Mouse (Mus musculus) liver, embryonic 14.5 days (tissue): ENCODE results near the gene Myo15.

Experiments
- CTCF ChIP-seq: IDR thresholded peaks from 2 replicates; pipeline ENCODE4 v1.5.1; 2016; ENCODE audit warnings: antibody characterized with exemption, low read depth, control low read depth
- EP300 ChIP-seq: IDR thresholded peaks from 2 replicates; pipeline ENCODE4 v1.6.1; 2016; ENCODE audit warnings: antibody characterized with exemption, low read depth

GRCm38 (mm10) chr11:60545433-60545832 is 76.3 kb downstream of the Myo15 start:
- TF ChIP-seq CTCF, result no peak
- TF ChIP-seq EP300, result no peak
